Mouse (Mus musculus): ENCODE results near the gene Tmem120a. TPM values are rescaled to one million over a fixed set of nuclear protein-coding genes. Genes with fewer than 3 reads are reported as not detected.

Tmem120a gene
- polyA plus RNA-seq, 1 experiment from 2014 or later = 38.6 TPM

GRCm38 (mm10) chr5:135702682-135703192 is 41.5 kb downstream of the Tmem120a start:
- Histone ChIP-seq H3K36me3 (ENCODE audit: insufficient read depth) (peaks cover 13% of the 10 kb centered on the region; the same call in 1 of the 2 replicates), H3K4me3 (ENCODE audit: low read depth, low read length) (no peak overlapping the region), H3K4me2 (no peak overlapping the region), H3K27ac (ENCODE audit: low read depth) (no peak overlapping the region), H3K4me1 (ENCODE audit: insufficient read depth) (no peaks in the 10 kb centered on the region), H3K9me3 (ENCODE audit: low read depth, low read length) (no peaks in the 10 kb centered on the region), H3K9ac (no peak overlapping the region), H3K27me3 (ENCODE audit: insufficient read depth, low read length) (no peaks in the 10 kb centered on the region)
- TF ChIP-seq CTCF (IDR thresholded peaks at IDR 0.05; ENCODE audit: low read depth) = peak; percentile 40
- DNase-seq = peak; percentile 68
- peak; percentile 21; the same call in 1 of the 2 replicates for ATAC-seq (ENCODE audit: insufficient read depth)
- WGBS = 41% methylated on average over 15 of the region's 15 CpGs

GRCm38 (mm10) chr5:135702190-135702589 is 42.1 kb downstream of the Tmem120a start:
- Histone ChIP-seq H3K27me3 (ENCODE audit: insufficient read depth, low read length) (no peaks in the 10 kb centered on the region), H3K36me3 (ENCODE audit: insufficient read depth) (peaks cover 13% of the 10 kb centered on the region; the same call in 1 of the 2 replicates), H3K4me3 (ENCODE audit: low read depth, low read length) (no peak overlapping the region), H3K9ac (no peak overlapping the region), H3K9me3 (ENCODE audit: low read depth, low read length) (no peaks in the 10 kb centered on the region), H3K4me2 (no peak overlapping the region), H3K4me1 (ENCODE audit: insufficient read depth) (no peaks in the 10 kb centered on the region), H3K27ac (ENCODE audit: low read depth) (no peak overlapping the region)
- DNase-seq (no peak), ATAC-seq (ENCODE audit: insufficient read depth) (no peak)
- TF ChIP-seq CTCF (IDR thresholded peaks at IDR 0.05; ENCODE audit: low read depth) = no peak
- 77% methylated on average over 6 of the region's 6 CpGs for WGBS

DNA sequence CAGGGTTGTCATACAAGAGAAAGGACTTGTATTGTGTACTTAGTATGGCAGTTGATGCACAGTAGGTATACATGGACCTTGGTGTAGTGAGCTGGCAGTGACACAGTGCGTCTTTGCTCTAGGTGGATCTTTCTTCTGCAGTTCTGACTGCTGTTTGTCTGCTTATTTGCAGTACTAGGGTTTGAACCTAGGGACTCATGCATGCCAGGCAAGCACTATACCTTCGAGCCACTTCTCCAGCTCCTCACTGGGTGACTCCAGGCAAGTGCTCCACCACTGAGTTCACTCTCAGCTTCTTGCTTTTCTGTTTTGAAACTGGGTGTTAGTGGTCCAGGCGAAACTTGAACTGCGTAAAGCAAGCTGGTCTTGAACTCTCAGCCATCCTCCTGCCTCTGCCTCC is 42.6 kb downstream of the Tmem120a start:
- Histone ChIP-seq H3K9ac (no peak overlapping the region), H3K9me3 (ENCODE audit: low read depth, low read length) (no peaks in the 10 kb centered on the region), H3K4me1 (ENCODE audit: insufficient read depth) (no peaks in the 10 kb centered on the region), H3K36me3 (ENCODE audit: insufficient read depth) (0 out of 2 replicates have a peak, but pooled peaks cover 10% of the 10 kb centered on the region), H3K4me2 (no peak overlapping the region), H3K27ac (ENCODE audit: low read depth) (no peak overlapping the region), H3K27me3 (ENCODE audit: insufficient read depth, low read length) (no peaks in the 10 kb centered on the region), H3K4me3 (ENCODE audit: low read depth, low read length) (no peak overlapping the region)
- DNase-seq (no peak), ATAC-seq (ENCODE audit: insufficient read depth) (no peak)
- WGBS = 91% methylated on average over 4 of the region's 4 CpGs
- no peak for TF ChIP-seq CTCF (IDR thresholded peaks at IDR 0.05; ENCODE audit: low read depth)

DNA sequence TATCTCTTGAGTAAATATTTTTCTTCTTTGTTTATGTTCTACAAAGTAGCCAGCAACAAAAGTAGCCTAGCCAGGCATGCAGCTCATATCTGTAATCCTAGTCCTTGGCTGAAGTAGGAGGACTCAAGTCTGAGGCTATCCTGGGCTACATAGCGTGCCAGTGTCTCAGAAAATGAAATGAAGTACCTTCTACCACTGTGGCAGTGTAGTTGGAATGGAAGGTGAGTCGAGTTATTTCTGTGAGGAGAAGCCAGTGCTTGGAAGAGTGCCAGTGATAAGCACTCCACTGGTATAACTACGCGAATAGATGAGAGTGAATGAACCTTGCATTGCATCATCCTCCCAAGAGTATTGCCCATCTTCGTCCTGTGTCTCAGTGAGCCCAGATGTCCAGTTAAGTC is 46.5 kb downstream of the Tmem120a start:
- Histone ChIP-seq H3K9me3 (ENCODE audit: low read depth, low read length) (no peaks in the 10 kb centered on the region), H3K9ac (no peak overlapping the region), H3K4me3 (ENCODE audit: low read depth, low read length) (no peak overlapping the region), H3K4me1 (ENCODE audit: insufficient read depth) (no peaks in the 10 kb centered on the region), H3K4me2 (no peak overlapping the region), H3K27me3 (ENCODE audit: insufficient read depth, low read length) (no peaks in the 10 kb centered on the region), H3K36me3 (ENCODE audit: insufficient read depth) (0 out of 2 replicates have a peak, but pooled peaks cover 8% of the 10 kb centered on the region), H3K27ac (ENCODE audit: low read depth) (no peak overlapping the region)
- no peak for ATAC-seq (ENCODE audit: insufficient read depth)
- TF ChIP-seq CTCF (IDR thresholded peaks at IDR 0.05; ENCODE audit: low read depth) = no peak
- DNase-seq = no peak
- WGBS = 76% methylated on average over 5 of the region's 5 CpGs

GRCm38 (mm10) chr5:135695277-135695721 is 48.9 kb downstream of the Tmem120a start:
- no peak overlapping the region for H3K9ac ChIP-seq
- H3K4me3 ChIP-seq (ENCODE audit: low read depth, low read length) = no peak overlapping the region
- no peaks in the 10 kb centered on the region for H3K27me3 ChIP-seq (ENCODE audit: insufficient read depth, low read length)
- H3K36me3 ChIP-seq (ENCODE audit: insufficient read depth) = no peaks in the 10 kb centered on the region
- no peaks in the 10 kb centered on the region for H3K9me3 ChIP-seq (ENCODE audit: low read depth, low read length)
- DNase-seq (no peak), ATAC-seq (ENCODE audit: insufficient read depth) (no peak; the same call in 1 of the 2 replicates)
- H3K4me2 ChIP-seq = no peak overlapping the region
- no peak for TF ChIP-seq CTCF (IDR thresholded peaks at IDR 0.05; ENCODE audit: low read depth)
- 46% methylated on average over 7 of the region's 7 CpGs for WGBS
- no peak overlapping the region for H3K27ac ChIP-seq (ENCODE audit: low read depth)
- H3K4me1 ChIP-seq (ENCODE audit: insufficient read depth) = 0 out of 2 replicates have a peak, but pooled peaks cover under 1% of the 10 kb centered on the region

DNA sequence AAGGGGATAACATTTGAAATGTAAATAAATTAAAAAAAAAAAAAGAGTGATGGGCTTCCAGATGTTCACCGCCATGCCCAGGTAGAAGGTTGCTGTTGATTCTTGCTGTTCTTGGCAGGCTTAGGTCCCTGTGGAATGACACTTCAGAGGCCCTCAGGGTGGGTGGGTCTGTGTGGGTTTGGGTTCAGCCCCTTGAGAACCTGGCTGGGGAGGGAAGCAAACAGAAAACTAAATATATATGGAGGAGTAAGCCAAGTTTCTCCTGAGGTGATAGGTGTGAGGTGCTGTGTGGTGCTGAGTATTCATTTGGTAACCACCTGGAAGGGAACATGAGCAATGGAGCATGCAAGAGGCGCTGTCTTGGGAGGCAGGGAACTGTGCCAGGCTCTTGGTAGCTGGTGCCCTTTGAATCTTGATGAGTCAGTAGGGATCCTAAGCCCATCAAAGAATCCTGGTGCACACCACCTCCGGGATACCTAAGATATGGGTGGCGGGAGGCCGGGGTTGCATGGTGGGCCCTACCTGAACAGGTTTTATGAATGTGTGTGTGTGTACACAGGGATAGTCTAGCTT is 50.9 kb downstream of the Tmem120a start:
- no peaks in the 10 kb centered on the region for H3K27me3 ChIP-seq (ENCODE audit: insufficient read depth, low read length)
- peaks cover 3% of the 10 kb centered on the region; the same call in 1 of the 2 replicates for H3K4me1 ChIP-seq (ENCODE audit: insufficient read depth)
- no peaks in the 10 kb centered on the region for H3K36me3 ChIP-seq (ENCODE audit: insufficient read depth)
- H3K9ac ChIP-seq = no peak overlapping the region
- TF ChIP-seq CTCF (IDR thresholded peaks at IDR 0.05; ENCODE audit: low read depth) = no peak
- 95% methylated on average over 5 of the region's 5 CpGs for WGBS
- no peak overlapping the region for H3K4me3 ChIP-seq (ENCODE audit: low read depth, low read length)
- H3K9me3 ChIP-seq (ENCODE audit: low read depth, low read length) = no peaks in the 10 kb centered on the region
- H3K4me2 ChIP-seq = no peak overlapping the region
- no peak overlapping the region for H3K27ac ChIP-seq (ENCODE audit: low read depth)
- DNase-seq = no peak
- ATAC-seq (ENCODE audit: insufficient read depth) = no peak

DNA sequence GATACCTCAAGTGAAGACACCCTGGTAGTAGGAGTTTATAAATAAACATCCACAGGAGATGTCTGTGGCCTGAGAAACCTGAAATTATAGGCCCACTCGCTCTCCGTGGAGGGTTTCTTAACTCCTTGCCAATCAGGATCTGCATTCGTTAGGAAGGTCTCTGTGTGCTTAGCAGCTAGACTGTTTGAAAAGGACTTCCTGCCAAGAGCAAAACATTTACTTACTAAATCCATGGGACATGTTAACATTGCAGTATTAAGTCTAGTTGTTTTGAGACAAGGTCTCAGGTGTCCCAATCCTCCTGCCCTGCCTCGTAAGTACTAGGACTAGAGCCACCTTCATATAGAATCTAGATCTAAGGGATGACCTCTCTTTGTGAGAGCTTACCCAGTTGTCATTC is 53.0 kb downstream of the Tmem120a start:
- H3K27ac ChIP-seq (ENCODE audit: low read depth) = no peak overlapping the region
- no peak overlapping the region for H3K9ac ChIP-seq
- H3K36me3 ChIP-seq (ENCODE audit: insufficient read depth) = no peaks in the 10 kb centered on the region
- H3K9me3 ChIP-seq (ENCODE audit: low read depth, low read length) = no peaks in the 10 kb centered on the region
- no peak for TF ChIP-seq CTCF (IDR thresholded peaks at IDR 0.05; ENCODE audit: low read depth)
- no peak for DNase-seq
- WGBS = 68% methylated on average over 4 of the region's 4 CpGs
- H3K4me3 ChIP-seq (ENCODE audit: low read depth, low read length) = no peak overlapping the region
- no peaks in the 10 kb centered on the region for H3K27me3 ChIP-seq (ENCODE audit: insufficient read depth, low read length)
- peaks cover 5% of the 10 kb centered on the region; the same call in 1 of the 2 replicates for H3K4me1 ChIP-seq (ENCODE audit: insufficient read depth)
- no peak overlapping the region for H3K4me2 ChIP-seq
- no peak for ATAC-seq (ENCODE audit: insufficient read depth)

Data from lung, embryonic 14.5 days (tissue).